Mouse (Mus musculus): ENCODE results near the gene Zmat5.

Gene Zmat5

DNA sequence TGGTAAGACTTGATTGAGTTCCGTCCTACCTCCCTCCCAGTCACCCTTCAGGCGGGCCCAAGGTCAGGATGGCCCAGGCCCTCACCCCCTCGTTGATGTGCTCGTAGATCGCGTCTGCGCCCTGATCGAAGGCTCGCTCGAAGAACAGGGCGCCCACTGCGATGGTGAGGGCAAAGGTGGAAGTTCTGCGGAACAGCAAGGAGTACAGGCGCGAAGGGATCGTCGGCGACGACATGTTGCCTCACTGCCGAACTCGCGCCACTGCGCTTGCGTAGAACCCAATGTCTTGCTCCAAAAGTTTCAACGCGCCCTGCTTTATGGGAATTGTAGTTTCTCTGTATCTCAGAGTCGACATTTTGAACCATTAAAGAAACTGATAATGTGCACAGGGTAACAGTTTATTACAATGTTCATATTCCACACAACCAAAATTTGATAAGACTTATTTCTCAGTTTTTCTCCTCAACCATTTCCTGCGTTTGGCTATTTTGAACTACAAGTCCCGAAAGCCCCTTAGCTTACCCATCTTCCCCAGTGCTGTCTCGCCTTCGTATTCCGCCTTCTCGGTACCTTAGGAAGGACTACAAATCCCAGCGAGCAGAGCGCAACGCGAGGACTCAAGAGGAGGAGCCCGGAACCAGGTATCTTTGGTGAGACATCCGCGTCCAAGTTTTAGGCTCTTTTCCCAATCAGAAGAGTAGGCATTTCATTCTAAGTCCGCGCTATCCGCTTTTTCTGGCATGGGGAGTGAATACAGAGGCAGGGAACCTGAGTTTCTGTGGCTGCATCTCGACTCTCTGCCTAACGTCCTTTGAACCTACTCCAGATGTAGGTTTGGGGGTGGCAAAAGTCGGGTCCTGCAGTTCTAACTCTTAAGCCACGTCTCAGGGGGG is at the start of gene Zmat5, which contains the start of gene Uqcr10:
Gene Zmat5, plus strand, starts transcription at position 607 of the 893 bp plus-strand sequence.
Gene Uqcr10, minus strand, starts transcription at position 271 of the 893 bp plus-strand sequence.
- peak; percentile 93 for DNase-seq

DNA sequence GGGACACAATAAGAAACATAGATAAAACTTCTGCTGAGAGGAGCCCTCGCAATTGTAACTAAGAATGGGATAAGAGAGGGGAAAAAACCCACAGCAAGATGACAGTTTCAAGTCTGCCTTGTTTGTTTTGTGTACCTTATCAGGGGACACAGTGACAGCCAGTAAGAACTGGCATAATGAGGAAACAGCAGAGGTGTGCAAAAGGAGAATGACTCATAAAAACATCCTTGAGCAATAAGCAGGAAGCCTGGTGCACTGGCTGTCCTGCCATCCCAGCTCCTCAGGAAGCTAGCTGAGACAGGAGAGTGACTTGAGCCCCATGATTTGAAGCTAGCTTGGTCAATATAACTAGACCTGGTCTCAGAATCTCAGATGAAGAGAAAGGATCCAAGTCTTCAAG is 44.7 kb upstream of the Zmat5 start:
- no peak for DNase-seq

DNA sequence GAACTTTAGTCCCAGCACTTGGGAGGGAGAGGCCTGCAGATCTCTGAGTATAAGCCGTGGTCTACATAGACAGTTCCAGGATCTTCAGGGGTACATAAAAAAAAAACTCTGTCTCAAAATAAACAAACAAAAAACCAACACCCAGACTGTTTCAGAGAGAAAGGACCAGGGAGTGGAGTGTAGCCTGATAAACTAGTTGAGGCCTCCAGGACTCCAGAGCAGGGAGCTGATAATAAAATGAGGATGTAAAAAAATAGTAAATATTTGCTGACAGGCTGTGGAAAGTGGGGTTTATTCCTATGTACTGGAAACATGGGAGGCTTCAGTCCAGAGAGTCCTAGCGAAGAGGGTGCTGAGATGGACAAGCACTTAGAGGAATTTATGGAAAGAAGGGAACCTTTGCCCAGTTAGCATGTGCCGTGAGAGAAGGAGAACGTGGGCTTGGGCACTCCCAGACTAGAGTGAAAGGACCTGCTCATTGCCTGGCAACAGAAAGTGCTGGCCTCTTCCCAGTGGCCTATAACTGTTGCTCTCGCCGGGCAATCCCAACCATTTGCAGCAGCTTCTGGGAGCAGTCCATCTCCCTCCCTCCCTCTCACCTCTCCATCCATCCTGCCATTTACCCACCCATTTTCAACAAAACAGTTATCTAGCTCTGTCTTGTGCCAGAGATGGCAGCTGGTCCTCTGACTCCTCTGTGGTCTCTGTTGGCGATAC is 44.0 kb upstream of the Zmat5 start:
- no peak for DNase-seq

DNA sequence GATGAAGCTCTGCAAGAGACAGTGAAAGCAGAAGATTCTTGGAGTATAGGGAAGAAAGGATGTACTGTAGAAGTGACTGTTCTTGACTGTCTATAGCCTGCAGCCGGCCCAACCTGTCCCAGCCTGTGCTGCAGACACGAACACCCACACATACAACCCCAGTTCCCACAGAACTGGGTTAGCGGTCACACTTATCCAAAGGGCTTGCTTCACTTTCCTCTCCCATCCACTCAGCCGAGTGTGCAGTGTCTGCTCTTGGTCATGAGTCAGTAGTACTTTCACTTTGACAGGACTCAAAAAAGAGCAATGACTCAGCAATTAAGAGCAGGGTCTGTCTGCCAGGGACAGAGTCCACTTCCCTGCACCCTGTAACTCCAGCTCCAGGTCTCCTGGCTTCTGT is 43.2 kb upstream of the Zmat5 start:
- no peak for DNase-seq

GRCm38 (mm10) chr11:4661871-4662495 is 42.5 kb upstream of the Zmat5 start:
- no peak for DNase-seq

DNA sequence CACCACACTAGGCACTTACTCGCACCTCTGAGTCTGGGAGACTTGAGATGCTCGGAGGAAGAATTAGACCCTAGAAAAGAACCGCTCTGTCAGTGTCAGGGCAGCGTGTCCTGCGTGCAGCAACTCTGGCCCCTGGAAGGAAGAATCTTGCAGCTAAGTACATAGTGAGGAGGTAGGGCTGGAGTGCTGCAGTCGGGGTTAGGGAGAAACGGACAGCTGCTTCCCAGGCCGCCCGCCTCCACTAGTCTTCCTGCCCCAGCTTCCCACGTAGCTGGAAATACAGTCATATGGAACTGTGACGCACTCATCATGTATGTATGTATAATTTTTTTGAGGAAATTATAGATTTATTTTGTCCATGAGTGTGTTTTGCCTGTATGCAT is 42.0 kb upstream of the Zmat5 start:
- no peak for DNase-seq

GRCm38 (mm10) chr11:4671736-4672135 is 32.7 kb upstream of the Zmat5 start:
- no peak for DNase-seq

DNA sequence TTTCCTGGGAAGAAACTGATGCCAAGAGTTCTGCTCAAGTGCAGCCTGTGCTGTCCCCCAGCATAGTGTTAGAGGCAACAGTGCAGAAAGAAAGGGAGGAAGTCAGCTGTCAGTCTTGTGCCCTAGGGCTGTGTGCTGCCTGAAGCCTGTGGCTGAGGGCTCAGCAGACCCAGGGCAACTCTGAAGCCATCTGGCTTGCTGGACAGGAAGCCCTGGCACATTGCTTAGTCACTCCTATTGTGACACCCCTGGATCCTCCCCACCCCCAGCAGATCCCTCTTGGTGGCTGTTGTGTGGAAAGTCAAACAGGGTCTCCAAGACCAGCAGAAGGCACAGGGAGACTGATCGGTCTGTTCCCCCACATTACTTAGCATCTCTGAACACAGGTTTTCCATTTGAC is 29.9 kb upstream of the Zmat5 start:
- DNase-seq = no peak

GRCm38 (mm10) chr11:4675126-4675562 is 29.3 kb upstream of the Zmat5 start:
- no peak for DNase-seq

GRCm38 (mm10) chr11:4675693-4676092 is 28.8 kb upstream of the Zmat5 start:
- no peak for DNase-seq

- DNase-seq = no peak
Measured at GRCm38 (mm10) chr11:4677250-4677872, 27.1 kb upstream of the Zmat5 start.

DNA sequence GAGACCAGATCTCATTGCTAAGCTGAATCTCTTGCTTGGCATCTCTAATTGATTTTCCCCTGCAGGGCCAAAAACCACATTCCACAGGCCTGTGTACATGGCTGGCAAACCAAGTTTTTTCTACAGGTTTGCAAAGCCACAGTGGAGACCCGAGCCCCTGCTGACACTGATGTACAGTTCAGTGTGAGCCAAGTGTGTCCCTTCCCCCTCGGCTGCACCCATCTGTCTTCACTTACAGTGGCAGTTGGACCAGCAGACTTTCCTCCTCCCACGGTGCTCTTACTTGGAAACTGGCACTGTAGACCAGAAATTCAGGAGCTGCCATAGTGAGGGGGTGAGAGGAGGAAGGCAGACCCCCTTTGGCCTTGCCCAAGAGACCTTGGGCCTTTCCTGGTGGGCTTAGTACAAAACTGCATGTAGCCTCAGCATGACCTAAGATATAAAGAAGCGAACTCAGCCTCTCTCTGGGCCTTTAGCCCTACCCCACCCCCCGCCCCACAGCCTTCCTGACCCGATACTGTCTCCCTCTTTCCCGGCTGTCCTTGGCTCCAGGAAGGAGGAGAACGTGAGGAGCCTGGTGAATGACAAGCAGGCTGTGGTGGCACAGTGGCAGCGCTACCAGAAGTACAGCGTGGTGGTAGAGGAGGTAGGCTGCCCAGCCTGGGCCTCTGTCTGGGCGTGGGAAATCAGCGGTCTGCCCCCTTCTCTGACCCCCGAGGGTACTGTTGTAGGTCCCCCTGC is 25.6 kb upstream of the Zmat5 start:
- no peak for DNase-seq

DNA sequence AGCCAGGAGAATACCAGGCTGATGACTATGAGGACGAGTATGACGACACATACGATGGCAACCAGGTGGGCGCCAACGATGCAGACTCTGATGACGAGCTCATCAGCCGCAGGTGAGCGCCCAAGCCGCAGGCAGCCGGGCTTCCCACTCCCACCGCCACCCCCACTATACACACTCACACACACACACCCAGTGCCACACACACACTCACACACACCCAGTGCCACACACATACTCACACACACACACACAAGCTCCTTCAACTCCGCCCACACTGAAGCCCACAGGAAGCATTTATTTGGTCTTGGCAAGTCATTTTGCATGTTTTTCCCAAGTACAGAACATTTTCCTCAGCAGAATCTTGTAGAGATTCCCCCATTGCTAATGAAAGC is 25.0 kb upstream of the Zmat5 start:
- no peak for DNase-seq

DNA sequence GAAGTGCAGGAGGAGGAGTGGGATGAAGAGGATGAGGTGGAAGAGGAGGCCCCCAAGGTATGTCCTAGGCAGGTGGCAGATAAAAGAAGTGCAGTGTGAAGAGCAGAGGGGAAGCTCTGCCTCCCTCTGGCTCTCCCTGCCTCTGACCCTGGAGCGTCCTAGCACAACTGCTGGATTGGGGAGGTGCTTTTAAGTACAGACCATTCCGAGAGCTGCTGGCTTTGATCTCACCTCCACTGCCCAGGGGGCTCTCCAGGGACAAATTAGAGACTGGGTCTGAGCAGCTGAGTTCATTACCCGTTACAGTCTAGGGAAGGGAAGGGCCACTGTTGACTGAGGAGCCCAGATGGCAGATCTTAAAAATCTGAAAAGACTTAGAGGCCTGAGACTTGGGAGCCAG is 24.4 kb upstream of the Zmat5 start:
- no peak for DNase-seq

DNA sequence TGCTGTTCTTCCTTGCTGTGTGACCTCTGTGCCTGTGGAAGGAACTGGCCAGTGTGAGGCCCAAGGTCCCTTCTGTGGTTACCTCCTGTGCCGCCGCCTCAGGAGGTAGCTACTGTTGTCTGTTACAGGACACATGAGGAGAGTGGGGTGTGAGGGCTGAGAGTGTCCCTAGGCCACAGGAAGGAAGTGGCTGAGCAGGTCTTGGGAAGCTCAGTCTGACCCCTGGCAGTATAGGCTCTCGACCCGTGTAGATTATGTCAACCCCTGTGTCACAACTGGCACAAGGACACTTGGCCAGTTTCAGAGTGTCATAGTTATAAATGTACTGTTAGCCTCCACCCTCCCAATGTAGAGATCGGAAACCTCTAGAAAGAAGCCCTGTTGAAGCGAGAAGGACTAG is 21.0 kb upstream of the Zmat5 start:
- no peak for DNase-seq

GRCm38 (mm10) chr11:4684186-4684585 is 20.3 kb upstream of the Zmat5 start:
- DNase-seq = no peak

DNA sequence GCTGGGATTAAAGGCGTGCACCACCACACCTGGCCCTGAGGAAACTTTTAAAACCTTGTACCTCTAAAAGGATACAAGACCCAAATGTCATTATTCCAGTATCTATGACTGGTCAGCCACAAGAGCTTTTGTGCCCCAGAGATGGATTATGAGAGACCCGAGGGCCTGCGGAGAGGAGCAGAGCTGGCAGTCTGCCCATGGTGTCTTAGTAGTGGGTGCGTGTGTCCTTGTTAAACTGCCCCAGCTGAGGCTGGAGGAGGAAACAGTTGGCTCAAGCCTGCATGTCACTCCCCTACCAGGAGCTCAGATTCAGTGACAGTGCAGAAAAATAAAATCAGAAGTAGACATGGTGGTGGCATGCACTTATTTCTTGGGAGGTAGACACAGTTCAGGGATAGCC is 19.4 kb upstream of the Zmat5 start:
- no peak for DNase-seq

- DNase-seq = no peak
Measured at GRCm38 (mm10) chr11:4685510-4685909, 19.0 kb upstream of the Zmat5 start.

- no peak for DNase-seq
Measured at GRCm38 (mm10) chr11:4687027-4687426, 17.5 kb upstream of the Zmat5 start.

DNA sequence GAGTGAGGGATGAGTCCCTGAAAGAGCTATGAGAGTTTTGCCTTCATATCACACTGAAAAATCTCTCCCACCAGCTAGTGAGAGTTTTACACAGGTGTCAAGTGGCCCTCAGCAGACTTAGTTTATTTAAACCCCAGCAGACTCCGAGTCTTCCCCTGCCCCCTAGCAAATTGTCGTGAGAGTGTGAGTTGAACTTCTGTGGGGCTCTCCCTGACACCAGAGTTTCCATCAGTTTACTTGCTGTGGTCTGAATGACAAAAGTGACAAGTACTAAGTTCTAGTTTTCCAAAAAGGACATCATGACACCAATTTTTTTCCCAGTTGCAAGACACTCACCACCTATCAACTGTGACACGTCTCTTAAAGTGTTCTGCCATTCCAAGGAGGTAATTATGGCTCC is 16.6 kb upstream of the Zmat5 start:
- no peak for DNase-seq

GRCm38 (mm10) chr11:4688632-4689380 is 15.7 kb upstream of the Zmat5 start:
- no peak for DNase-seq

DNA sequence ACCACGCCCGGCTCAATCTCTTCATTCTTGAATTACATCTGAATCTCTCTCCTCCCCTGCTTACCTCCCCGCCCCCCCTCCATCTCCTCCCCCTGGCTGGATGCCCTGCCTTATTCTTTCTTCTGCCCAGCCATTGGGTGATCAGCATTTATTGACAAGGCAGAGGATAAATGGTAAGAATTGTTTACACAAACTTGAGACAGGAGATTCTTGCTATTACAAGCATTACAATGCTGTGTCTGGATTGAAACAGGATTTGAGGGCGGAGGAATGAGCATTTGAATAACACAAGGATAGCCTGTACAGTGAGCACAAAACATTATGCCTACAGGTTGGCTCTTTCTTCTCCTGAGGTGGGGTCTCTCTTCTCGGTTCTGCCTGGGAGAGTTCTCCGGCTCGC is 14.1 kb upstream of the Zmat5 start:
- no peak for DNase-seq
